Mouse (Mus musculus): ENCODE measurements around the gene Polg. TPM values are rescaled to one million over a fixed set of nuclear protein-coding genes. Genes with fewer than 3 reads are reported as not detected.

The Polg gene
- polyA plus RNA-seq, 2 experiments, result 37.6 to 59.8 TPM

GRCm38 (mm10) chr7:79400296-79400695, 65.9 kb downstream of the Polg start:
- Histone ChIP-seq H3K4me3 (replicated peaks; ENCODE audit: low read length) (no peak overlapping the region), H3K27me3 (ENCODE audit: control insufficient read depth, insufficient read depth, low read length) (no peaks in the 10 kb centered on the region), H3K9me3 (ENCODE audit: control insufficient read depth, low read length) (no peaks in the 10 kb centered on the region), H3K27ac (replicated peaks; ENCODE audit: low read depth, low read length) (no peak overlapping the region), H3K9ac (ENCODE audit: low read depth, low read length, severe bottlenecking) (no peak overlapping the region), H3K4me2 (replicated peaks; ENCODE audit: low read depth, low read length, severe bottlenecking) (no peak overlapping the region), H3K36me3 (ENCODE audit: control insufficient read depth, insufficient read depth, low read length) (no peaks in the 10 kb centered on the region), H3K4me1 (ENCODE audit: control insufficient read depth, insufficient read depth, low read length) (no peaks in the 10 kb centered on the region)
- no peak for TF ChIP-seq POLR2A (IDR thresholded peaks at IDR 0.05; ENCODE audit: borderline replicate concordance, extremely low read depth, insufficient read depth, insufficient read length)
- WGBS, result 87% methylated on average over 3 of the region's 3 CpGs
- no peak for DNase-seq (ENCODE audit: low spot score)
- no peak for ATAC-seq (ENCODE audit: low FRiP score, low read depth)

GRCm38 (mm10) chr7:79398971-79399370, 67.2 kb downstream of the Polg start:
- H3K9ac ChIP-seq (ENCODE audit: low read depth, low read length, severe bottlenecking), result no peak overlapping the region
- no peak for DNase-seq (ENCODE audit: low spot score)
- no peak overlapping the region for H3K4me3 ChIP-seq (replicated peaks; ENCODE audit: low read length)
- no peaks in the 10 kb centered on the region for H3K9me3 ChIP-seq (ENCODE audit: control insufficient read depth, low read length)
- ATAC-seq (ENCODE audit: low FRiP score, low read depth), result no peak
- H3K36me3 ChIP-seq (ENCODE audit: control insufficient read depth, insufficient read depth, low read length), result no peaks in the 10 kb centered on the region
- no peak for TF ChIP-seq POLR2A (IDR thresholded peaks at IDR 0.05; ENCODE audit: borderline replicate concordance, extremely low read depth, insufficient read depth, insufficient read length)
- 83% methylated on average over 12 of the region's 12 CpGs for WGBS
- H3K27ac ChIP-seq (replicated peaks; ENCODE audit: low read depth, low read length), result no peak overlapping the region
- no peak overlapping the region for H3K4me2 ChIP-seq (replicated peaks; ENCODE audit: low read depth, low read length, severe bottlenecking)
- H3K4me1 ChIP-seq (ENCODE audit: control insufficient read depth, insufficient read depth, low read length), result no peaks in the 10 kb centered on the region
- no peaks in the 10 kb centered on the region for H3K27me3 ChIP-seq (ENCODE audit: control insufficient read depth, insufficient read depth, low read length)

- Histone ChIP-seq H3K36me3 (ENCODE audit: control insufficient read depth, insufficient read depth, low read length) (no peaks in the 10 kb centered on the region), H3K27me3 (ENCODE audit: control insufficient read depth, insufficient read depth, low read length) (no peaks in the 10 kb centered on the region), H3K9ac (ENCODE audit: low read depth, low read length, severe bottlenecking) (no peak overlapping the region), H3K4me1 (ENCODE audit: control insufficient read depth, insufficient read depth, low read length) (no peaks in the 10 kb centered on the region), H3K27ac (replicated peaks; ENCODE audit: low read depth, low read length) (no peak overlapping the region), H3K4me2 (replicated peaks; ENCODE audit: low read depth, low read length, severe bottlenecking) (no peak overlapping the region), H3K9me3 (ENCODE audit: control insufficient read depth, low read length) (no peaks in the 10 kb centered on the region), H3K4me3 (replicated peaks; ENCODE audit: low read length) (no peak overlapping the region)
- TF ChIP-seq POLR2A (IDR thresholded peaks at IDR 0.05; ENCODE audit: borderline replicate concordance, extremely low read depth, insufficient read depth, insufficient read length), result no peak
- ATAC-seq (ENCODE audit: low FRiP score, low read depth), result no peak
- DNase-seq (ENCODE audit: low spot score), result no peak
- WGBS, result 83% methylated on average over 8 of the region's 8 CpGs
These were observed 67.7 kb downstream of the Polg start for GRCm38 (mm10) chr7:79398426-79398825.

GRCm38 (mm10) chr7:79397446-79397963, 68.7 kb downstream of the Polg start:
- Histone ChIP-seq H3K36me3 (ENCODE audit: control insufficient read depth, insufficient read depth, low read length) (no peaks in the 10 kb centered on the region), H3K9ac (ENCODE audit: low read depth, low read length, severe bottlenecking) (peak overlapping the region; percentile 17; the same call in 1 of the 2 replicates), H3K9me3 (ENCODE audit: control insufficient read depth, low read length) (no peaks in the 10 kb centered on the region), H3K27me3 (ENCODE audit: control insufficient read depth, insufficient read depth, low read length) (no peaks in the 10 kb centered on the region), H3K4me1 (ENCODE audit: control insufficient read depth, insufficient read depth, low read length) (peaks cover 6% of the 10 kb centered on the region; the same call in 1 of the 2 replicates), H3K27ac (replicated peaks; ENCODE audit: low read depth, low read length) (no peak overlapping the region), H3K4me2 (replicated peaks; ENCODE audit: low read depth, low read length, severe bottlenecking) (no peak overlapping the region), H3K4me3 (replicated peaks; ENCODE audit: low read length) (no peak overlapping the region)
- 35% methylated on average over 10 of the region's 10 CpGs for WGBS
- no peak for ATAC-seq (ENCODE audit: low FRiP score, low read depth)
- TF ChIP-seq POLR2A (IDR thresholded peaks at IDR 0.05; ENCODE audit: borderline replicate concordance, extremely low read depth, insufficient read depth, insufficient read length), result no peak
- no peak for DNase-seq (ENCODE audit: low spot score)

Small RNA genes within 50 kb of the gene (microRNA-seq; reads per million reads assigned to microRNA genes)
- not detected for gene Mir9-3

Other genes starting within 250 kb of the Polg start
- gene Abhd2, start 193.2 kb downstream of the Polg start, polyA plus RNA-seq (2012; rRNA removed), result 7.8 and 9.5 TPM in 2 replicates
- 10.9 and 13.0 TPM in 2 replicates for gene Abhd2, start 193.2 kb downstream of the Polg start, polyA plus RNA-seq (2014; fragmentation: Nextera tagmentation; extraction: Ambion mirVana)
- 4.7 and 6.2 TPM in 2 replicates for gene Rlbp1, start 79.3 kb downstream of the Polg start, polyA plus RNA-seq (2012; rRNA removed)
- 1.7 and 2.0 TPM in 2 replicates for gene Rlbp1, start 79.3 kb downstream of the Polg start, polyA plus RNA-seq (2014; fragmentation: Nextera tagmentation; extraction: Ambion mirVana)
- gene Fanci, start 74.4 kb downstream of the Polg start, polyA plus RNA-seq (2012; rRNA removed), result 5.9 and 6.8 TPM in 2 replicates
- gene Fanci, start 74.4 kb downstream of the Polg start, polyA plus RNA-seq (2014; fragmentation: Nextera tagmentation; extraction: Ambion mirVana), result 6.8 and 8.4 TPM in 2 replicates
- 0.08 and 0.14 TPM in 2 replicates for gene Rhcg, start 151.3 kb upstream of the Polg start, polyA plus RNA-seq (2012; rRNA removed)
- gene Rhcg, start 151.3 kb upstream of the Polg start, polyA plus RNA-seq (2014; fragmentation: Nextera tagmentation; extraction: Ambion mirVana), result 0.11 TPM in 1 of 2 replicates, not detected in the other
- 6.8 and 7.4 TPM in 2 replicates for gene Ticrr, start 193.8 kb upstream of the Polg start, polyA plus RNA-seq (2012; rRNA removed)
- gene Ticrr, start 193.8 kb upstream of the Polg start, polyA plus RNA-seq (2014; fragmentation: Nextera tagmentation; extraction: Ambion mirVana), result 7.9 and 9.5 TPM in 2 replicates
- gene Kif7, start 249.4 kb upstream of the Polg start, polyA plus RNA-seq (2012; rRNA removed), result 14.6 and 14.9 TPM in 2 replicates
- gene Kif7, start 249.4 kb upstream of the Polg start, polyA plus RNA-seq (2014; fragmentation: Nextera tagmentation; extraction: Ambion mirVana), result 7.2 and 8.2 TPM in 2 replicates

Measured in limb, embryonic 14.5 days (tissue).